Mouse (Mus musculus): ENCODE results near the gene Gm14597.
"Not testable (repeated sequence)": the region's sequence is repeated elsewhere in the genome, so short reads cannot be mapped to it uniquely, and the experiment has no call there.

Gm14597 gene

GRCm38 (mm10) chrX:53608879-53609278, at the start of gene Gm14597:
Gene Gm14597 (minus strand): TSS chrX:53608979.
- DNase-seq (ENCODE audit: low spot score), result not testable (repeated sequence)

GRCm38 (mm10) chrX:53652917-53653316, 44.1 kb upstream of the Gm14597 start:
- DNase-seq (ENCODE audit: low spot score), result not testable (repeated sequence)

GRCm38 (mm10) chrX:53645885-53646284, 37.1 kb upstream of the Gm14597 start:
- DNase-seq (ENCODE audit: low spot score), result no peak

DNA sequence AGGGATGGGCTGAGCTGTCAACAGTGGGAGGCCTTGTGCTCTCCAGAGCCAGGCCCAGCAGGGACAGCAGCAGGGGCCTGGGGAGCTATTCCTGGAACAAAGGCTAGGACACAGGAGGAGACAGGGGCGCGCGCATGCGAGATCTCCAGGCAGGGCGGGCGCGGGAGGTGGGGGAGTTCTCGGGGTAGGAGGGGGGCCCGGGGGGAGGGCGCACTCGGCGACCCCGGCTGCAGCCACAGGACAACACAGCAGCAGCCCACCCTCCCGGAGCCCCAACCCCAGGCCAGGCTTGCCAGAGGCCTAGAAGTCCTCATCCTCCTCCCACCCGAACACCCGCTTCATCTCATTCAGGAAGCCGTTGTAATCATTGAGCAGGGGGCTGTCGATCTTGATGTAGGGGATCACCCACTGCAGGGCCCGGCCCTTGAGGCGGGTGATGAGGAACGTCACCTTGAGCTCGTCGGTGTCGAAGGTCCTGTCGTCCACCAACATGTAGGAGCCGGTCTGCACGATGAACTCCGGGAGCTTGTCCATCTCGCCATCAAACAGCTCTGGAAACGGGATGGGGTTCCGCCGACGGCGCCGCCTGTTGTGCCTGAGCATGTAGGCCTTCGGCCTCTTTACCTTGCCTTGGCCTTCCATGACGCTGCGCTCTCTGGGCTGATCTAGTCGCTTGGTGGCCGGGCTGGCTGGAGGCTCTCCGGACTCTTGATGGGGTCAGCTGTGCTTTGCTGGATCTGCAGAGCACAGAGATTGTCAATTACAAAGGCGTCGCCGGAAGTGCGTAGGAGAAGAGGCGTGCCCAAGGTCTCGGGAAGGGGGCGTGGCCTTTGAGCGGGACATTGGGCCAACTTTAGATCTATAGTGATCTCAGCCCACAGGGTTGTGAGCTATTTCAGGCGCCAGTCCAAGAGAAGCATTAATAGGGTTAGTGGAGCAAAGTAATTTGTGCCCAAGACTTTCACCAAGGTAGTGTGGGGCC, 34.5 kb upstream of the Gm14597 start, which contains the start of gene Rtl8a:
TSS of gene Rtl8a (minus strand) at position 703 of the 982 bp plus-strand sequence.
- DNase-seq (ENCODE audit: low spot score), result peak; percentile 30

GRCm38 (mm10) chrX:53642604-53642979, 33.8 kb upstream of the Gm14597 start:
- DNase-seq (ENCODE audit: low spot score), result not testable (repeated sequence)

DNA sequence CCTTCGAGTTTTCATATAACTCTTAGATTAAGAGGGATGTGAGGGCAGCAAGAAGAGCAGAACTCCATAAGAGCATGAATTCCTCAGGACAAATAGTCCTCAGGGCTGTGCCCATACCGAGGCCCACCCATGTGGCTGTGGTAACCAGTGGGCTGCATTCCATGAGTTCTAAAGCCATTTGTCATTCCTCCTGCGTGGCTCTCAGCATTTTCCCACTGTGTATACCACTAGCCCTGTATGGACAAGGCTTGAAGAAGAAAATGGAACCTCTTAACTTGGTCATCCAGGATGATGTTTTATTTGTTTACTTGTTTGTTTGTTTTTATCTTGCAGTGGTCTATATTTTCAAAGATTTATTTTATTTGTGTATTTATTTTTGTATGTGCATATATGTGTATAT, 29.3 kb upstream of the Gm14597 start:
- DNase-seq (ENCODE audit: low spot score), result not testable (repeated sequence)

DNA sequence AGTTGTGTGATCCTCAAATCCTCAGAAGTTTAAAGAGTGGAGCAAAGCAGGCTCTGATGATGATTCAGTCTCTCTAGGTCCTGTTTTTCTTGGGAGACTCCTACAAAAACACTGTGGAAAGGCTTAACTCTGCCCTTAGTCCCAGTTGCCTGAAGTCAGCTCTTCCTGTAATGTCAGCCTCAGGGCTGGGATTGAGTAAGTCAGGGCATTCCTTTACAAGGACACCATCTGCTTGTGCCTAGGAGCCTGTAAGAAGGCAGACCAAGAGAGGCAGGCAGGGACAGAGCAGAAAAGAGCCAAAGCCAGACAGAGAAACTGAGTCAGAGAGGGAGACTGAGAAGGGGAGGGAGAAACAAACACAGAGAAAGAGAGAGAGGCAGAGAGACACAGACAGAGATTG, 2.6 kb upstream of the Gm14597 start:
- DNase-seq (ENCODE audit: low spot score), result not testable (repeated sequence)

DNA sequence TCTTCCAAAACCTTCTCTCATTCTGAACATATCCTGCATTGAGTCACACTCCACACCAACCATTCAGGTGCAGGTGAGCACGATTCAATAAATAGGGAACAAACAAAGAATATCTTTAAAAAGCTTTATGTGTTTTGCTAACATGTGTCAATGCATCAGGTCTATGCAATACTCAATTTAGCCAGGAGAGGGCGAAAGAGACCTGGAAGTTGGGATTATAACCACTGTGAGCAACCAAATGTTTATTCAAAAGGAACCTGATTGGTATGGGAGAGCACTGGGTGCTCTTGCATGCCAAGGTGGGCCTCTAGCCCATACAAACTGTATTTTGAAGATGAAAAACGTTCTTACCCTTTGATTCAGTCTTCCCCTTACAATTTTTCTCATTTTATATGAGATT, 1.8 kb upstream of the Gm14597 start:
- DNase-seq (ENCODE audit: low spot score), result peak; percentile 82

DNA sequence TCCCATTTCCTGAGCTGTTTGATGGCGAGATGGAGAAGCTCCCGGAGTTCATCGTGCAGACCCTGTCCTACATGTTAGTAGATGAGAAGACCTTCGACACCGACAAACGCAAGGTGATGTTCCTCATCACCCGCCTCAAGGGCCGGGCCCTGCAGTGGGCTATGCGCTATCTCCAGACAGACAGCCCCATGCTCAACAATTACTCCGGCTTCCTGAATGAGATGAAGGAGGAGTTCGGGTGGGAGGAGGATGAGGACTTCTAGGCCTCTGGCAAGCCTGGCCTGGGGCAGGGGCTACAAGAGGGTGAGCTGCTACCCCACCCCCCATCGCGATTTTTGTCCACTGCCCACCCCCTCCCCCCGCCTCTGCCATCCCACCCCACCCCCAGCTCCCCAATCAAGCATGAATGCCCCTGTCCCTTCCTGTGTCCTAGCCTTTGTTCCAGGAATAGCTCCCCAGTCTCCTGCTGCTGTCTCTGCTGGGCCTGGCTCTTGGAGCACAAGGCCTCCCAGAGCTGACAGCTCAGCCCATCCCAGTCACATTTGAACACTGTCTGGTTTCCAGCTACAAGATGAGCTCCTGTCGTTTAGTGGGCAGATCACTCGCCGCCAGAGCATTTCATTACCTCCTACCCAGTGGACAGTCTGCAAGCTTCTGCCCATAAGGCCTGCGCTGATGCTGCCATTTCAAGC, 511 bp downstream of the Gm14597 start:
- peak; percentile 10 for DNase-seq (ENCODE audit: low spot score)

DNA sequence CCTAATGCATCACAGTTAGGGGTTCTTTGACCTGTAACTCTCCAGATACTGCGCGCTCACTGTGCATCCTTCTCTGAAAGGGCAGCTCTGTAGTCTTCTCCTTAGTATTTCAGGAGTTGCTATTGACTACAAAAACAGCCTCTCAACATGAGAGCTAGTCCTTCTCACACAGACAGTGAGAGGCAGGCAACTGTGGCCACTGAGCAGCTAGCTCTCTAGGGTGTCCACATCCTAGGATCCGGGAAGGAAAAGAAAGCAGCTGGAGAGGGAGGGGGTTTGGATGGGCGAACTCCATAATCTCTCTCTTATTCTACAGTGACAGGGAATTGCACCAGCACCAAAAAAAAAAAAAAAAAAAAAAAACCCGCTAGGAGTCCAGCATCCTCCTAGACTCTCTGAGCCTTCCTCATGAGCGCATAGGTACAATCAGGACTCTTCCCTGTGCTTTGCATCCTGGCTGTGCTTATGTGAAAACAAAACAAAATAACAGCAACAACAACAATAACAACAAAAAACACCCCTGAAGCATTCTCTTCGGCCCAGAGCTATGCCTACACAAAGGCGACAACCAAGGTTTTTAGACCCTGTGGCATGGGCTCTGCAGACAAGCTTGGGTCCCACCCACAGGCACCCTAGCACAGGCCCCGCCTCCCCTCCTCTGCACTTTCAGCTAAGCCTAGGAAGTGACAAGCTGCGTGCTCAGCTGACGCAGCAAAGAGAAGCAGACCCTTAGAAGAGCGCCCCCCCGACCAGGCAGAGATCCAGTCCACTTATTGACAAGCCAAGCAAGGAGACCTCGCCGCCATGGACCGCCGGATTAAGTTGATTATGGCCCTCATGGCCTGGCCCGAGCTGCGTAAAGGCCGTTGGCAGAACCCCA, 1.3 kb downstream of the Gm14597 start, which contains the start of gene Rtl8c:
TSS of gene Rtl8c (plus strand) at position 791 of the 880 bp plus-strand sequence.
- DNase-seq (ENCODE audit: low spot score), result peak; percentile 36

DNA sequence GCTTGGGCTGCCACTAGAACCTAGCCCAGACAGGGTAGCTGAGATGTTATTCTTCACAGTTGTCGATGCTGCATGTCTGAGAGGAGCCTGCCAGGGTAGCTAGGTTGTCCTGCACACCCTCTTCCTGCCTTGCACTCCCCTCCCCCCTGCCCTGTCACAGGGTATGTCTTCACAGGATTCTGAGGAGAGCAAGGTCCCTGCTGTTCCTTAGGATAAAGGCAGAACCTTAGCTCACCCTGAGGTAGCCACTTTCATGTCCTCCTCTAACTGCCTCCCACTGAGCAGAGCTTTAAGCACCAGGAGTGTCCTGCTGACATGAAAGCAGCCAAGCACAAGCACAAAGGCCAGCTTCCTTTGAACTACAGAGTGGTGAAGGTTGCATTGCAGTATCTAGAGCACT, 2.6 kb downstream of the Gm14597 start:
- not testable (repeated sequence) for DNase-seq (ENCODE audit: low spot score)

- peak; percentile 38 for DNase-seq (ENCODE audit: low spot score)
Measured at GRCm38 (mm10) chrX:53599993-53600392, 8.8 kb downstream of the Gm14597 start.

- not testable (repeated sequence) for DNase-seq (ENCODE audit: low spot score)
Measured at GRCm38 (mm10) chrX:53583404-53583803, 25.4 kb downstream of the Gm14597 start.

DNA sequence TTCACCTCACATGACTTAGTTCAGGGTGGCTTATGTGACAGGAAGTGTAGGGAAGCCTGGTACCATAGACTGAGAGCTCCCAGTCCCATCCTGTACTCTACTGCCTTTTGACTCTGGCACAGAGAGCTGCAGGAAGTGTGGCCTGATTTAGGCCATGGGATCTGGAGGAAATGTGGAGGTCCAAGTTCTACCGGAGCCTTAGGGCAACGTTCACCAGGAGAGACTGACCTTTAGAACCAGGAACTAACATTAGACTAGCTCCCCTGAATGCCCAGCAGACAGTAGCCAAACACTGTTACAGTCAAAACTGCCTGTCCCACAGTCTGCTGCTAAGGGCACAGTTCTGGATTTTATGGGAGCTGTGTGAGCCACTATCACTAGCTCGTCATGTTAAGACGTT, 27.4 kb downstream of the Gm14597 start:
- DNase-seq (ENCODE audit: low spot score), result not testable (repeated sequence)

DNA sequence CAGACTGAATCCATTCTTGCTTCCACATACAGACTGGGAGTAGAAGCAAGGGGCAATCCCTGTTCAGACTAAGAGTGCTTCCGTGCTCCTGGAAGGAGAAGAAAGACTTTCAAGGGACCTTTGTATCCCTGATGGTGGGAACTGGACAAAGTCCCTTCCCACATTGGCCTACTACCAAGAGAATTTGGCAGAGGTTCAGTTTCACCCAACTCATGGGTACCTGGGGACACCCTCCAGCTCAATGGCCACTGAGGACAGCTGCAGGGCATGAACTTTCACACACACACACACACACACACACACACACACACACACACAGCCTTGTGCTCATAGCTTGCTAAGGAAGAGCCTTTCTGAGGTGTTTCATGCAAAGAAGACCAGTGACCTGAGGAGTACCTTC, 29.5 kb downstream of the Gm14597 start:
- no peak for DNase-seq (ENCODE audit: low spot score)
